Mouse (Mus musculus) embryonic facial prominence, embryonic 12.5 days (tissue): ENCODE results near the gene Gm11596. TPM values are rescaled to one million over a fixed set of nuclear protein-coding genes. Genes with fewer than 3 reads are reported as not detected.
"Not testable (repeated sequence)": the region's sequence is repeated elsewhere in the genome, so short reads cannot be mapped to it uniquely, and the experiment has no call there.

Experiments used
- ATAC-seq: fragments of 200-750 bp; cut with Nextera tagmentation; 2 replicates; pipeline ENCODE4 v1.8.0; 2017; ENCODE audit not compliant: insufficient number of reproducible peaks, insufficient read depth, low FRiP score, low TSS enrichment
- H3K27ac ChIP-seq: fragments of 300-500 bp; sonication (generic); 2 replicates; pipeline ENCODE4 v1.5.1; 2016; ENCODE audit warnings: mild to moderate bottlenecking
- H3K27me3 ChIP-seq: fragments of 300-500 bp; sonication (generic); 2 replicates; pipeline ENCODE4 v1.6.1; 2016; ENCODE audit warnings: mild to moderate bottlenecking, moderate library complexity
- H3K36me3 ChIP-seq: fragments of 300-500 bp; sonication (generic); 2 replicates; pipeline ENCODE4 v1.6.1; 2016; ENCODE audit warnings: mild to moderate bottlenecking
- H3K4me1 ChIP-seq: fragments of 300-500 bp; sonication (generic); 2 replicates; pipeline ENCODE4 v1.6.1; 2016
- H3K4me2 ChIP-seq: fragments of 300-500 bp; sonication (generic); replicated peaks from 2 replicates; pipeline ENCODE4 v1.6.1; 2016; ENCODE audit warnings: mild to moderate bottlenecking, moderate library complexity
- H3K4me3 ChIP-seq: fragments of 300-500 bp; sonication (generic); 2 replicates; pipeline ENCODE4 v1.5.1; 2016; ENCODE audit warnings: mild to moderate bottlenecking
- H3K9ac ChIP-seq: fragments of 300-500 bp; sonication (generic); 2 replicates; pipeline ENCODE4 v1.6.1; 2016; ENCODE audit warnings: mild to moderate bottlenecking, moderate library complexity
- H3K9me3 ChIP-seq: fragments of 300-500 bp; sonication (generic); 2 replicates; pipeline ENCODE4 v1.6.1; 2016; ENCODE audit warnings: mild to moderate bottlenecking, moderate library complexity
- WGBS: fragments of 180-500 bp; shearing (Covaris S2); methylation state at CpG from one replicate; pipeline ENCODE4 v1.1.7; 2016; 5-methylcytosine and 5-hydroxymethylcytosine counted together
- polyA plus RNA-seq: library from polyadenylated mRNA; unstranded; fragments of >200 nt; fragmentation: Nextera tagmentation; extraction: Ambion mirVana; gene quantifications from 2 replicates; pipeline ENCODE4 v1.2.1, GENCODE M21; 2016

Gene Gm11596
- not detected in 2 replicates for polyA plus RNA-seq

GRCm38 (mm10) chr11:99793367-99793766 lies at the start of gene Gm11596:
Gm11596 (minus strand) TSS chr11:99793467.
- Histone ChIP-seq H3K27me3 (0 out of 2 replicates have a peak, but pooled peaks cover 4% of the 10 kb centered on the region), H3K4me2 (no peak within 1 kb of the TSS), H3K27ac (no peak within 1 kb of the TSS), H3K4me1 (no peaks in the 10 kb centered on the region), H3K36me3 (no peaks in the 10 kb centered on the region), H3K9ac (no peak within 1 kb of the TSS), H3K4me3 (no peak within 1 kb of the TSS), H3K9me3 (no peaks in the 10 kb centered on the region)
- no peak for ATAC-seq
- WGBS: 80% methylated on average over 2 of the region's 2 CpGs

GRCm38 (mm10) chr11:99842185-99842584 lies 48.9 kb upstream of the Gm11596 start:
- Histone ChIP-seq H3K4me1 (no peaks in the 10 kb centered on the region), H3K27me3 (no peaks in the 10 kb centered on the region), H3K9me3 (no peaks in the 10 kb centered on the region; the same call in 1 of the 2 replicates), H3K27ac (no peak overlapping the region), H3K4me2 (no peak overlapping the region), H3K9ac (no peak overlapping the region), H3K36me3 (no peaks in the 10 kb centered on the region), H3K4me3 (no peak overlapping the region)
- ATAC-seq: no peak
- 93% methylated on average over 1 of the region's 1 CpGs for WGBS

GRCm38 (mm10) chr11:99837966-99838365 lies 44.7 kb upstream of the Gm11596 start, which contains the start of gene 2300003K06Rik:
2300003K06Rik (minus strand) TSS chr11:99838066.
- H3K4me1 ChIP-seq: no peaks in the 10 kb centered on the region
- no peak within 1 kb of the TSS for H3K27ac ChIP-seq
- no peak within 1 kb of the TSS for H3K4me3 ChIP-seq
- no peaks in the 10 kb centered on the region; the same call in 1 of the 2 replicates for H3K9me3 ChIP-seq
- H3K4me2 ChIP-seq: no peak within 1 kb of the TSS
- ATAC-seq: no peak
- WGBS: 73% methylated on average over 1 of the region's 1 CpGs
- H3K36me3 ChIP-seq: no peaks in the 10 kb centered on the region
- H3K27me3 ChIP-seq: no peaks in the 10 kb centered on the region
- H3K9ac ChIP-seq: no peak within 1 kb of the TSS

GRCm38 (mm10) chr11:99815566-99815965 lies 22.3 kb upstream of the Gm11596 start, which contains the start of gene Gm11564:
Gm11564 (minus strand) TSS chr11:99815666.
- H3K27me3 ChIP-seq, H3K36me3 ChIP-seq, ATAC-seq, H3K4me3 ChIP-seq, H3K4me2 ChIP-seq, H3K4me1 ChIP-seq, H3K27ac ChIP-seq, H3K9ac ChIP-seq, H3K9me3 ChIP-seq: not testable (repeated sequence)
- 84% methylated on average over 2 of the region's 2 CpGs for WGBS

GRCm38 (mm10) chr11:99809792-99810191 lies 16.5 kb upstream of the Gm11596 start, which contains the start of gene Krtap4-13:
Krtap4-13 (minus strand) TSS chr11:99809892.
- H3K4me1 ChIP-seq, H3K9ac ChIP-seq, ATAC-seq, H3K9me3 ChIP-seq, H3K4me3 ChIP-seq, H3K4me2 ChIP-seq, H3K36me3 ChIP-seq, H3K27me3 ChIP-seq, H3K27ac ChIP-seq: not testable (repeated sequence)

GRCm38 (mm10) chr11:99804346-99804745 lies 11.1 kb upstream of the Gm11596 start, which contains the start of gene Gm11554:
Gm11554 (minus strand) TSS chr11:99804446.
- no CpG with 5 or more reads among the region's 1 CpGs for WGBS
- H3K9me3 ChIP-seq, H3K36me3 ChIP-seq, H3K27me3 ChIP-seq, H3K9ac ChIP-seq, H3K4me2 ChIP-seq, H3K27ac ChIP-seq, H3K4me1 ChIP-seq, ATAC-seq, H3K4me3 ChIP-seq: not testable (repeated sequence)

- H3K36me3 ChIP-seq, H3K27me3 ChIP-seq, H3K9ac ChIP-seq, H3K27ac ChIP-seq, H3K4me2 ChIP-seq, ATAC-seq, H3K4me1 ChIP-seq, H3K9me3 ChIP-seq, H3K4me3 ChIP-seq: not testable (repeated sequence)
- no CpG with 5 or more reads among the region's 1 CpGs for WGBS
Measured at GRCm38 (mm10) chr11:99798832-99799231, 5.6 kb upstream of the Gm11596 start, which contains the start of gene Gm11569. Gm11569 (minus strand) TSS chr11:99798932.

GRCm38 (mm10) chr11:99784900-99785299 lies 8.4 kb downstream of the Gm11596 start, which contains the start of gene Krtap4-9:
Krtap4-9 (plus strand) TSS chr11:99785200.
- not testable (repeated sequence) for H3K9me3 ChIP-seq, ATAC-seq, H3K4me2 ChIP-seq, H3K9ac ChIP-seq, H3K4me3 ChIP-seq, H3K4me1 ChIP-seq, H3K27me3 ChIP-seq, H3K36me3 ChIP-seq, H3K27ac ChIP-seq

- no peaks in the 10 kb centered on the region for H3K4me1 ChIP-seq
- no peaks in the 10 kb centered on the region for H3K9me3 ChIP-seq
- 91% methylated on average over 2 of the region's 2 CpGs for WGBS
- H3K4me3 ChIP-seq: no peak within 1 kb of the TSS
- no peaks in the 10 kb centered on the region for H3K27me3 ChIP-seq
- no peak within 1 kb of the TSS for H3K27ac ChIP-seq
- no peak within 1 kb of the TSS for H3K9ac ChIP-seq
- H3K4me2 ChIP-seq: no peak within 1 kb of the TSS
- no peak for ATAC-seq
- no peaks in the 10 kb centered on the region for H3K36me3 ChIP-seq
Measured at GRCm38 (mm10) chr11:99780604-99781003, 12.7 kb downstream of the Gm11596 start, which contains the start of gene Krtap4-8. Krtap4-8 (minus strand) TSS chr11:99780704.

- Histone ChIP-seq H3K27ac (no peak overlapping the region), H3K27me3 (no peaks in the 10 kb centered on the region)
- ATAC-seq: no peak
Measured at GRCm38 (mm10) chr11:99778401-99778800, 14.9 kb downstream of the Gm11596 start.

GRCm38 (mm10) chr11:99772813-99773212 lies 20.5 kb downstream of the Gm11596 start, which contains the start of gene Gm11595:
Gm11595 (minus strand) TSS chr11:99772913.
- H3K36me3 ChIP-seq, H3K4me3 ChIP-seq, H3K9me3 ChIP-seq, H3K27me3 ChIP-seq, H3K4me2 ChIP-seq, H3K4me1 ChIP-seq, H3K27ac ChIP-seq, H3K9ac ChIP-seq, ATAC-seq: not testable (repeated sequence)

More at GRCm38 (mm10) chr11:99778401-99778800, 14.9 kb downstream of the Gm11596 start:
- no peaks in the 10 kb centered on the region for H3K9me3 ChIP-seq
- no peak overlapping the region for H3K4me3 ChIP-seq
- no peaks in the 10 kb centered on the region for H3K4me1 ChIP-seq
- H3K36me3 ChIP-seq: no peaks in the 10 kb centered on the region
- 55% methylated on average over 7 of the region's 7 CpGs for WGBS
- H3K4me2 ChIP-seq: no peak overlapping the region
- H3K9ac ChIP-seq: no peak overlapping the region

- no peak overlapping the region for H3K9ac ChIP-seq
- no peak overlapping the region for H3K4me2 ChIP-seq
- H3K9me3 ChIP-seq: no peaks in the 10 kb centered on the region
- H3K4me1 ChIP-seq: no peaks in the 10 kb centered on the region
- H3K27me3 ChIP-seq: no peaks in the 10 kb centered on the region
- H3K27ac ChIP-seq: no peak overlapping the region
- ATAC-seq: no peak
- 69% methylated on average over 2 of the region's 2 CpGs for WGBS
- no peak overlapping the region for H3K4me3 ChIP-seq
- H3K36me3 ChIP-seq: no peaks in the 10 kb centered on the region
Measured at GRCm38 (mm10) chr11:99768410-99768809, 24.9 kb downstream of the Gm11596 start.
